Mouse (Mus musculus) CH12F3 (cell line): ENCODE measurements around the gene Gpr179.
"Not testable (repeated sequence)": the region's sequence is repeated elsewhere in the genome, so short reads cannot be mapped to it uniquely, and the experiment has no call there.

ENCODE experiments used
- in situ Hi-C: fragments of 300-500 bp; cut with MboI; formaldehyde crosslinking; loops from 2 replicates; pipeline ENCODE4 v1.14.3; 2020; ENCODE audit warnings: low sequenced_read_pairs

Gene Gpr179

GRCm38 (mm10) chr11:97357663-97358062 is 5.8 kb upstream of the Gpr179 start:
- in situ Hi-C loops = not testable (repeated sequence)

GRCm38 (mm10) chr11:97355247-97355646 is 3.4 kb upstream of the Gpr179 start:
- in situ Hi-C loops = no loop called here

- in situ Hi-C loops = no loop called here
Measured at GRCm38 (mm10) chr11:97354646-97355045, 2.8 kb upstream of the Gpr179 start.

GRCm38 (mm10) chr11:97352935-97353597 is 1.2 kb upstream of the Gpr179 start:
- in situ Hi-C loops = no loop called here

GRCm38 (mm10) chr11:97350035-97350434 is 1.8 kb downstream of the Gpr179 start:
- in situ Hi-C loops = no loop called here

GRCm38 (mm10) chr11:97347291-97347690 is 4.6 kb downstream of the Gpr179 start:
- in situ Hi-C loops = no loop called here

GRCm38 (mm10) chr11:97346383-97346782 is 5.5 kb downstream of the Gpr179 start:
- in situ Hi-C loops = no loop called here

GRCm38 (mm10) chr11:97345446-97345845 is 6.4 kb downstream of the Gpr179 start:
- in situ Hi-C loops = no loop called here

- in situ Hi-C loops = no loop called here
Measured at GRCm38 (mm10) chr11:97343619-97344018, 8.3 kb downstream of the Gpr179 start.

GRCm38 (mm10) chr11:97343175-97343574 is 8.7 kb downstream of the Gpr179 start:
- in situ Hi-C loops = no loop called here

- in situ Hi-C loops = no loop called here
Measured at GRCm38 (mm10) chr11:97338977-97339315, 12.9 kb downstream of the Gpr179 start.

- in situ Hi-C loops = no loop called here
Measured at GRCm38 (mm10) chr11:97338302-97338976, 13.4 kb downstream of the Gpr179 start.

- in situ Hi-C loops = no loop called here
Measured at GRCm38 (mm10) chr11:97337363-97337762, 14.5 kb downstream of the Gpr179 start.

GRCm38 (mm10) chr11:97336751-97337345 is 15.0 kb downstream of the Gpr179 start:
- in situ Hi-C loops = no loop called here

GRCm38 (mm10) chr11:97336238-97336637 is 15.6 kb downstream of the Gpr179 start:
- in situ Hi-C loops = no loop called here

GRCm38 (mm10) chr11:97334400-97334799 is 17.5 kb downstream of the Gpr179 start:
- in situ Hi-C loops = no loop called here

GRCm38 (mm10) chr11:97333896-97334295 is 18.0 kb downstream of the Gpr179 start:
- in situ Hi-C loops = no loop called here

- in situ Hi-C loops = no loop called here
Measured at GRCm38 (mm10) chr11:97333044-97333443, 18.8 kb downstream of the Gpr179 start.

GRCm38 (mm10) chr11:97331231-97332190 is 20.4 kb downstream of the Gpr179 start:
- in situ Hi-C loops = no loop called here

GRCm38 (mm10) chr11:97330315-97330714 is 21.6 kb downstream of the Gpr179 start:
- in situ Hi-C loops = no loop called here

GRCm38 (mm10) chr11:97328148-97328547 is 23.7 kb downstream of the Gpr179 start:
- in situ Hi-C loops = no loop called here
